Mouse (Mus musculus) ES-Bruce4 (cell line): Measurements from ENCODE around the gene Mdh1b. TPM values are rescaled to one million over a fixed set of nuclear protein-coding genes. Genes with fewer than 3 reads are reported as not detected.
A peak's percentile ranks its signal among the peaks of the same experiment; 100 is the strongest.

ENCODE experiments used
- H3K27ac ChIP-seq: 2 replicates; pipeline ENCODE4 v1.5.1; 2012; ENCODE audit warnings: low read length, inconsistent platforms; ENCODE audit not compliant: insufficient read depth
- H3K27me3 ChIP-seq: 2 replicates; pipeline ENCODE4 v1.6.1; 2012; ENCODE audit warnings: mild to moderate bottlenecking, low read length, inconsistent platforms; ENCODE audit not compliant: control insufficient read depth, poor library complexity, insufficient read depth, severe bottlenecking
- H3K36me3 ChIP-seq: 2 replicates; pipeline ENCODE4 v1.6.1; 2012; ENCODE audit warnings: inconsistent platforms, mild to moderate bottlenecking, low read length, moderate library complexity; ENCODE audit not compliant: control insufficient read depth, poor library complexity, insufficient read depth, severe bottlenecking
- H3K4me1 ChIP-seq: one replicate; pipeline ENCODE4 v1.8.1; 2011; ENCODE audit warnings: low read length; ENCODE audit not compliant: control insufficient read depth, insufficient read depth
- H3K4me3 ChIP-seq: 2 replicates; pipeline ENCODE4 v1.5.1; 2011; ENCODE audit warnings: low read depth, mild to moderate bottlenecking, low read length
- H3K9ac ChIP-seq: 2 replicates; pipeline ENCODE4 v1.6.1; 2012; ENCODE audit warnings: low read depth, mild to moderate bottlenecking, inconsistent platforms; ENCODE audit not compliant: poor library complexity, severe bottlenecking
- H3K9me3 ChIP-seq: replicated peaks from 2 replicates; pipeline ENCODE4 v1.6.1; 2012; ENCODE audit warnings: mild to moderate bottlenecking, low read length, inconsistent platforms; ENCODE audit not compliant: control insufficient read depth, poor library complexity, insufficient read depth, severe bottlenecking
- CTCF ChIP-seq: IDR thresholded peaks from one replicate; pipeline ENCODE4 v1.8.1; 2011; ENCODE audit warnings: low read depth, low read length
- EP300 ChIP-seq: IDR thresholded peaks from 2 replicates; pipeline ENCODE4 v1.6.1; 2011; ENCODE audit warnings: low read depth, low read length; ENCODE audit not compliant: insufficient read depth
- POLR2A ChIP-seq: IDR thresholded peaks from one replicate; pipeline ENCODE4 v1.8.1; 2011; ENCODE audit warnings: low read length; ENCODE audit not compliant: insufficient read depth
- polyA plus RNA-seq: library from polyadenylated mRNA; stranded (reverse); fragments of >200 nt; gene quantifications from 2 replicates; pipeline ENCODE4 v1.2.4, GENCODE M21; 2011; ENCODE audit warnings: low read depth; ENCODE audit not compliant: missing spikeins, insufficient read depth, insufficient read length

The Mdh1b gene
- polyA plus RNA-seq, 1 experiment = not detected

DNA sequence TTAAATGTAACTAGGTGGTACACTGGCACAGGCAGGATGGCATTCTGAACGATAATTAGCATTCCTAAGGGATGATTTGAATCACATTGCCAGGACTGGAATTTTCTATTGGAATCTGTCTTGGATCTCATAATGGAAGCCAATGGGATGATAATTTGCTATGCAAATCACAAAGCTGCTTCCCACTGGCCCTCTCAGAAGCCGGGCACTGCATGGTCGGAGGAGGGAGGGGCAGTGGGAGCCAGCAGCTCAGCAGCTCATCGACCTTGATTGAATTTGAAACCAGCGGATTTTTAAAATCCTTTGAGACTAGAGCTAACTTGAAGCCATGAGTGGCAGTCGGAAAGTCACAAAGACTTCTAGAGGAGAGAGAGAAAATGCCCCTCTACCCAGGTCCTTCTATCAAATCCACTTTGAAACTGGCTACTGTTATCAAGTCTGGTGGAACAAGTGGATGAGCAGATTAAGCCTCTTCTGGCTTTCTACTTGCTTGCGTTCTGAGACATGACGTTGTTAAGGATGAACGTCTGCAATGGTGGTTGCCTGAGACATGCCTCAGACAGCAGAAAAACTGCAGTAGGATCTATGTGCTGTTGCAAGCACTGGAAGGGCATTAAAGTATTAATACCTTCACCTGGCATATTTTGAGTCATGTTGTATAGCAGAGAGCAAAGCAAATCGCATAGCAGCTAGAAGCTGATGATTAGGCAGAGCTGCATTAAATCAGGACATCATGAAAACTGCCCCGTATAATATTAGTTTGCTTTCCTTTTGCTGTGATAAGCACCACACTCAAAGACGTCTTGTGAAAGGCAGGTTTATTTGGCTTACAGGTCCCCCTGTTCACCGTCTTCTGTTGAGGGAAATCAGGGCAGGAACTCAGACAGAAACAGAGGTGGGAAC is 61.9 kb downstream of the Mdh1b start:
- Histone ChIP-seq H3K9me3 (no peaks in the 10 kb centered on the region), H3K9ac (no peak overlapping the region), H3K27ac (no peak overlapping the region), H3K27me3 (no peaks in the 10 kb centered on the region; the same call in 1 of the 2 replicates), H3K4me1 (no peaks in the 10 kb centered on the region), H3K4me3 (no peak overlapping the region), H3K36me3 (no peaks in the 10 kb centered on the region)
- TF ChIP-seq CTCF (no peak), POLR2A (no peak), EP300 (no peak)

DNA sequence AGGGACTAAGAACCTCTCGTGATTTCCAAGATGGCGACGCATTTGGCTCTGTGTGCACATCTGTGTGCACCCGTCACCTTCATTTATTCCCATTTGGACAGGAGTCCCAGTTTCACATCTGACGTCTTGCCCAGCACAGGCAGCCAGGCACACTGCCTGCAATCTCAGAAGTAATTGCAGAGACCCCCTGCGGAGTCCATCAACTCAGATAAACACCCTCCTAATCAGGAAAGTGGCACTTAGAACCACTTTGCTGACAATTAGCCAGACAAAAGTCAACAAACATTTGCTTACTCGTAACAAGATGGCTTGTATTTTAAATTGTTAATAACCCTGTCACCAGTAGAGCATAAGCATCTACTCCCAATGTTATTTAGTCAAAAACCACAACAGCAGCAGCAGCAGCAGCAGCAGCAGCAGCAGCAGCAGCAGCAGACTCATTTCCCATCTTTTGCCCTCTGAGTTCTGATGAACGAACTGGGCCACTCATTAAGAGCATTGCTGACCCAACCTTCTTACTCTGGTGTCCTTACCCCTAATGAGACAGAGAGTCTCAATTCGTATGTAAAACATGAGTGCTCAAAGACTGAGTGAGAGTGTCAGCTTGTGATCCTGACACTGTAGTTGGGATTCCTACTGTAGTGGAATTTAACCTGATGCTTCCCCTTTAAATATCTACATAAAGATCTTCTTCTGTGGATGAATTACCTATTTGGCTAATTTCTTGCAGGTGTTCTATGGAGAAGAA is 62.7 kb downstream of the Mdh1b start:
- no peak for TF ChIP-seq EP300
- no peak for TF ChIP-seq POLR2A
- TF ChIP-seq CTCF = no peak
- H3K27ac ChIP-seq = no peak overlapping the region
- no peaks in the 10 kb centered on the region for H3K4me1 ChIP-seq

DNA sequence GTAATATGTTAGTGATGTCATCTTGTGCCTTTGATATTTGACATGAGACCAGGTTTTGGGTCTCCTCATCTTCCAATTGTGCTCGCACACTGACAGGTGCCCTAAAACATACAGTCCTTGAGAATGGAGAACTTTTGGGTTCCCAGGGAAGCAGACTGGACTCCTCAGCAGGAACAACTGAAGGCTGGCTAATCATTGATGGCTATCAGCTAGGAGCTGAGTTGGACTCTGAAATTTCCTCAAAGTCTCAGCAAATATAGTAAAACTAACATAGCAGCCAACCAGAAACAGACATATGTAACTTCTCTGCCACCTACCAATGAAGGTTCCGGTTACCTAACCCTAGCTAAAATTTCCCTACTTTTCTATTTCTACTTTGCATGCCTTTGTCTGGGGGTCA is 64.0 kb downstream of the Mdh1b start:
- H3K27ac ChIP-seq = no peak overlapping the region
- no peaks in the 10 kb centered on the region for H3K9me3 ChIP-seq
- H3K9ac ChIP-seq = no peak overlapping the region
- H3K36me3 ChIP-seq = no peaks in the 10 kb centered on the region
- H3K4me1 ChIP-seq = no peaks in the 10 kb centered on the region
- no peak for TF ChIP-seq POLR2A
- TF ChIP-seq CTCF = no peak
- TF ChIP-seq EP300 = no peak
- peaks cover 1% of the 10 kb centered on the region; the same call in 1 of the 2 replicates for H3K27me3 ChIP-seq
- no peak overlapping the region for H3K4me3 ChIP-seq

More for the DNA sequence above, 62.7 kb downstream of the Mdh1b start:
- Histone ChIP-seq H3K36me3 (no peaks in the 10 kb centered on the region), H3K27me3 (peaks cover 1% of the 10 kb centered on the region; the same call in 1 of the 2 replicates), H3K4me3 (no peak overlapping the region), H3K9ac (no peak overlapping the region), H3K9me3 (no peaks in the 10 kb centered on the region)

DNA sequence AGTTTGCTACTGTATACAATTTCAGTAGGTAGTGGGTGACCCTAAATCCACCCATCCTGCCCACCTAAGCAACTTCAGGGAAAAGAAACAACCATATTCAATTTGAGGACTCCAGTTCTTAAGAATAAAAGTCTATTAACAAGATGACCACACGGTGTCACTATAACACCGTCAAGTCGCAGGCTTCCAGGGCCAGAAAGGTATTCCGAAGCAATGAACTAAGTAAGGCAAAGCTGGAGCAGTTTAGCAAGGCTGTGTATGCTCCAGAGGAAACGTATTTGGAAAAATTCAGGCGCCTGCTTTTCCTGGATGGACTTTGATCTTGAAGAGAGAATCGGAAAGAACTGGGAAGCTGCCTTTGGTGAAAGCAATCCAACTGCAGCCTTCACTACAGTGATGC is 70.5 kb downstream of the Mdh1b start:
- Histone ChIP-seq H3K36me3 (no peaks in the 10 kb centered on the region), H3K4me3 (no peak overlapping the region), H3K4me1 (no peaks in the 10 kb centered on the region), H3K27me3 (peaks cover 1% of the 10 kb centered on the region; the same call in 1 of the 2 replicates), H3K9ac (no peak overlapping the region), H3K27ac (no peak overlapping the region), H3K9me3 (no peaks in the 10 kb centered on the region)
- TF ChIP-seq POLR2A (no peak), EP300 (no peak), CTCF (no peak)

DNA sequence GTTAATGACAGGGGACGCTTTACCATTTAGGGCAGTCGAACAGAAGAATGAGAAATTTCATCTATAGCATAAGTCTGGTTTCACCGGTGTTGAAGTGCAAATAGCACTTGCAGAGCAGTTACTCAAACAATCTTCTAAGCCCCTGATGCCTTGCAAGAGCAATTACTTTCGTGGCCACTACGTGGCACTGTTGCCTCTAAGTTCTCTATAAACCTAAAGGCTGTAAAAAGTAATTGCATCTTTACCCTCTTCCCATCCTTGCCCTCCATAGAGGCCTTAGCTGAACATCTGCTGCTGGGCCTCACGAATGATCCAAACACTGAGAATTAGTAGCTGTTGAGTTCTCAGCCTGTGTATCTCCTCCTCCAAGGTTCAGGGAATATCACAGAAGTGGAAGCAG is 72.1 kb downstream of the Mdh1b start:
- Histone ChIP-seq H3K4me3 (no peak overlapping the region), H3K27ac (no peak overlapping the region), H3K36me3 (no peaks in the 10 kb centered on the region), H3K9me3 (no peaks in the 10 kb centered on the region), H3K9ac (no peak overlapping the region), H3K4me1 (no peaks in the 10 kb centered on the region), H3K27me3 (peaks cover 1% of the 10 kb centered on the region; the same call in 1 of the 2 replicates)
- TF ChIP-seq CTCF = peak; percentile 13
- TF ChIP-seq EP300 = no peak

Other genes starting within 250 kb of the Mdh1b start
- gene Gm39653, start 114.3 kb downstream of the Mdh1b start, polyA plus RNA-seq = not detected in 2 replicates
- not detected in 2 replicates for gene Dytn, start 43.4 kb downstream of the Mdh1b start, polyA plus RNA-seq
- 40.9 and 42.0 TPM in 2 replicates for gene Fastkd2, start 296 bp upstream of the Mdh1b start, polyA plus RNA-seq
- not detected in 2 replicates for gene 4933402D24Rik, start 38.9 kb upstream of the Mdh1b start, polyA plus RNA-seq